Mouse (Mus musculus): ENCODE results near the gene Rab25. TPM values are rescaled to one million over a fixed set of nuclear protein-coding genes. Genes with fewer than 3 reads are reported as not detected.

Gene Rab25
- total and polyA plus RNA-seq, 3 experiments = 2.2 TPM; not detected in 2

- Histone ChIP-seq H3K27ac (no peak overlapping the region), H3K4me3 (no peak overlapping the region), H3K27me3 (ENCODE audit: control insufficient read depth, insufficient read depth, low read length) (no peaks in the 10 kb centered on the region), H3K79me2 (replicated peaks; ENCODE audit: control insufficient read depth, insufficient read depth, low read length) (no peaks in the 10 kb centered on the region), H3K4me1 (ENCODE audit: control insufficient read depth, insufficient read depth, low read length) (no peaks in the 10 kb centered on the region), H3K9ac (ENCODE audit: low read depth, low read length) (no peak overlapping the region), H3K36me3 (ENCODE audit: control insufficient read depth, insufficient read depth, low read length) (no peaks in the 10 kb centered on the region)
- no peak for DNase-seq
- intact Hi-C loops (cut with DNase I) = no loop called here
- TF ChIP-seq CTCF (IDR thresholded peaks at IDR 0.05) (no peak), EP300 (IDR thresholded peaks at IDR 0.05; ENCODE audit: insufficient read depth, low read depth, low read length) (no peak), POLR2A (IDR thresholded peaks at IDR 0.05; ENCODE audit: insufficient read depth, low read depth, low read length) (no peak)
- WGBS = 62% methylated on average over 5 of the region's 5 CpGs
Observed at GRCm38 (mm10) chr3:88543651-88544410, 4.3 kb downstream of the Rab25 start.

- 88% methylated on average over 8 of the region's 8 CpGs for WGBS
- TF ChIP-seq EP300 (IDR thresholded peaks at IDR 0.05; ENCODE audit: insufficient read depth, low read depth, low read length) = no peak
- no peak for TF ChIP-seq POLR2A (IDR thresholded peaks at IDR 0.05; ENCODE audit: insufficient read depth, low read depth, low read length)
- no peak for TF ChIP-seq CTCF (IDR thresholded peaks at IDR 0.05)
- Histone ChIP-seq H3K4me3 (no peak overlapping the region), H3K27ac (no peak overlapping the region), H3K27me3 (ENCODE audit: control insufficient read depth, insufficient read depth, low read length) (no peaks in the 10 kb centered on the region), H3K79me2 (replicated peaks; ENCODE audit: control insufficient read depth, insufficient read depth, low read length) (no peaks in the 10 kb centered on the region), H3K9ac (ENCODE audit: low read depth, low read length) (no peak overlapping the region), H3K4me1 (ENCODE audit: control insufficient read depth, insufficient read depth, low read length) (no peaks in the 10 kb centered on the region), H3K36me3 (ENCODE audit: control insufficient read depth, insufficient read depth, low read length) (no peaks in the 10 kb centered on the region)
- DNase-seq = no peak
- intact Hi-C loops (cut with DNase I) = no loop called here
Observed at GRCm38 (mm10) chr3:88543174-88543573, 4.9 kb downstream of the Rab25 start.

- H3K36me3 ChIP-seq (ENCODE audit: control insufficient read depth, insufficient read depth, low read length) = no peaks in the 10 kb centered on the region
- DNase-seq = no peak
- H3K79me2 ChIP-seq (replicated peaks; ENCODE audit: control insufficient read depth, insufficient read depth, low read length) = no peaks in the 10 kb centered on the region
- H3K9ac ChIP-seq (ENCODE audit: low read depth, low read length) = no peak overlapping the region
- no peak overlapping the region for H3K4me3 ChIP-seq
- H3K4me1 ChIP-seq (ENCODE audit: control insufficient read depth, insufficient read depth, low read length) = no peaks in the 10 kb centered on the region
- intact Hi-C loops (cut with DNase I) = no loop called here
- 65% methylated on average over 4 of the region's 4 CpGs for whole genome bisulfite sequencing
- no peak overlapping the region for H3K27ac ChIP-seq
- TF ChIP-seq EP300 (IDR thresholded peaks at IDR 0.05; ENCODE audit: insufficient read depth, low read depth, low read length) (no peak), CTCF (IDR thresholded peaks at IDR 0.05) (no peak), POLR2A (IDR thresholded peaks at IDR 0.05; ENCODE audit: insufficient read depth, low read depth, low read length) (no peak)
- no peaks in the 10 kb centered on the region for H3K27me3 ChIP-seq (ENCODE audit: control insufficient read depth, insufficient read depth, low read length)
Observed at GRCm38 (mm10) chr3:88542486-88542885, 5.6 kb downstream of the Rab25 start.

- Histone ChIP-seq H3K27ac (no peak overlapping the region), H3K79me2 (replicated peaks; ENCODE audit: control insufficient read depth, insufficient read depth, low read length) (no peaks in the 10 kb centered on the region), H3K9ac (ENCODE audit: low read depth, low read length) (no peak overlapping the region), H3K36me3 (ENCODE audit: control insufficient read depth, insufficient read depth, low read length) (no peaks in the 10 kb centered on the region), H3K27me3 (ENCODE audit: control insufficient read depth, insufficient read depth, low read length) (no peaks in the 10 kb centered on the region), H3K4me3 (no peak overlapping the region), H3K4me1 (ENCODE audit: control insufficient read depth, insufficient read depth, low read length) (peaks cover 2% of the 10 kb centered on the region; the same call in 1 of the 2 replicates)
- 74% methylated on average over 7 of the region's 7 CpGs for WGBS
- intact Hi-C loops (cut with DNase I) = no loop called here
- no peak for TF ChIP-seq POLR2A (IDR thresholded peaks at IDR 0.05; ENCODE audit: insufficient read depth, low read depth, low read length)
- no peak for TF ChIP-seq CTCF (IDR thresholded peaks at IDR 0.05)
- TF ChIP-seq EP300 (IDR thresholded peaks at IDR 0.05; ENCODE audit: insufficient read depth, low read depth, low read length) = no peak
- DNase-seq = no peak
Observed at GRCm38 (mm10) chr3:88541622-88542401, 6.3 kb downstream of the Rab25 start.

- Histone ChIP-seq H3K4me1 (ENCODE audit: control insufficient read depth, insufficient read depth, low read length) (peaks cover 3% of the 10 kb centered on the region; the same call in 1 of the 2 replicates), H3K27ac (no peak overlapping the region), H3K36me3 (ENCODE audit: control insufficient read depth, insufficient read depth, low read length) (no peaks in the 10 kb centered on the region), H3K27me3 (ENCODE audit: control insufficient read depth, insufficient read depth, low read length) (no peaks in the 10 kb centered on the region), H3K9ac (ENCODE audit: low read depth, low read length) (no peak overlapping the region), H3K4me3 (no peak overlapping the region), H3K79me2 (replicated peaks; ENCODE audit: control insufficient read depth, insufficient read depth, low read length) (no peaks in the 10 kb centered on the region)
- no peak for TF ChIP-seq EP300 (IDR thresholded peaks at IDR 0.05; ENCODE audit: insufficient read depth, low read depth, low read length)
- no peak for TF ChIP-seq CTCF (IDR thresholded peaks at IDR 0.05)
- TF ChIP-seq POLR2A (IDR thresholded peaks at IDR 0.05; ENCODE audit: insufficient read depth, low read depth, low read length) = no peak
- intact Hi-C loops (cut with DNase I) = no loop called here
- no peak for DNase-seq
- WGBS = 63% methylated on average over 5 of the region's 5 CpGs
Observed at GRCm38 (mm10) chr3:88540085-88540484, 8.0 kb downstream of the Rab25 start.

GRCm38 (mm10) chr3:88539397-88539796, 8.7 kb downstream of the Rab25 start:
- no peak overlapping the region for H3K4me3 ChIP-seq
- no peaks in the 10 kb centered on the region for H3K27me3 ChIP-seq (ENCODE audit: control insufficient read depth, insufficient read depth, low read length)
- DNase-seq = no peak
- H3K79me2 ChIP-seq (replicated peaks; ENCODE audit: control insufficient read depth, insufficient read depth, low read length) = no peaks in the 10 kb centered on the region
- intact Hi-C loops (cut with DNase I) = no loop called here
- H3K36me3 ChIP-seq (ENCODE audit: control insufficient read depth, insufficient read depth, low read length) = no peaks in the 10 kb centered on the region
- 56% methylated on average over 3 of the region's 3 CpGs for WGBS
- no peak for TF ChIP-seq CTCF (IDR thresholded peaks at IDR 0.05)
- TF ChIP-seq POLR2A (IDR thresholded peaks at IDR 0.05; ENCODE audit: insufficient read depth, low read depth, low read length) = no peak
- no peak for TF ChIP-seq EP300 (IDR thresholded peaks at IDR 0.05; ENCODE audit: insufficient read depth, low read depth, low read length)
- no peak overlapping the region for H3K9ac ChIP-seq (ENCODE audit: low read depth, low read length)
- H3K4me1 ChIP-seq (ENCODE audit: control insufficient read depth, insufficient read depth, low read length) = peaks cover 3% of the 10 kb centered on the region; the same call in 1 of the 2 replicates
- no peak overlapping the region for H3K27ac ChIP-seq

All from heart, adult 2 months (tissue).